Mouse (Mus musculus): Measurements from ENCODE around the gene Dld. TPM values are rescaled to one million over a fixed set of nuclear protein-coding genes. Genes with fewer than 3 reads are reported as not detected.
A peak's percentile ranks its signal among the peaks of the same experiment; 100 is the strongest.

Gene Dld
- polyA plus RNA-seq (2015; fragmentation: Nextera tagmentation; extraction: Ambion mirVana): 74.2 and 76.9 TPM in 2 replicates

- Histone ChIP-seq H3K27me3 (ENCODE audit: control insufficient read depth, insufficient read depth, low read depth, low read length) (no peaks in the 10 kb centered on the region), H3K27ac (ENCODE audit: low read length) (peak within 1 kb of the TSS; percentile 83), H3K36me3 (ENCODE audit: control insufficient read depth, insufficient read depth) (peaks cover 10% of the 10 kb centered on the region; the same call in 1 of the 2 replicates), H3K4me3 (ENCODE audit: low read depth, low read length) (peak within 1 kb of the TSS; percentile 87), H3K4me1 (ENCODE audit: control insufficient read depth, low read depth, low read length) (peaks cover 6% of the 10 kb centered on the region; the same call in 1 of the 2 replicates), H3K9me3 (replicated peaks; ENCODE audit: control insufficient read depth, low read length) (no peaks in the 10 kb centered on the region), H3K9ac (ENCODE audit: low read depth, low read length) (peak within 1 kb of the TSS; percentile 94), H3K4me2 (ENCODE audit: low read depth, low read length) (peak within 1 kb of the TSS; percentile 57)
- 4% methylated on average over 66 of the region's 66 CpGs for WGBS (ENCODE audit: insufficient replicate concordance)
- ATAC-seq (ENCODE audit: low read depth): peak; percentile 98
Observed at GRCm38 (mm10) chr12:31350944-31351928, at the start of gene Dld. Dld (minus strand) TSS chr12:31351453.

GRCm38 (mm10) chr12:31400821-31401220 lies 49.6 kb upstream of the Dld start:
- ATAC-seq (ENCODE audit: low read depth): no peak
- H3K4me1 ChIP-seq (ENCODE audit: control insufficient read depth, low read depth, low read length): no peaks in the 10 kb centered on the region
- no peaks in the 10 kb centered on the region for H3K36me3 ChIP-seq (ENCODE audit: control insufficient read depth, insufficient read depth)
- H3K27me3 ChIP-seq (ENCODE audit: control insufficient read depth, insufficient read depth, low read depth, low read length): no peaks in the 10 kb centered on the region
- H3K9me3 ChIP-seq (replicated peaks; ENCODE audit: control insufficient read depth, low read length): no peaks in the 10 kb centered on the region
- no peak overlapping the region for H3K4me2 ChIP-seq (ENCODE audit: low read depth, low read length)
- no peak overlapping the region for H3K27ac ChIP-seq (ENCODE audit: low read length)
- 56% methylated on average over 1 of the region's 1 CpGs for WGBS (ENCODE audit: insufficient replicate concordance)
- H3K9ac ChIP-seq (ENCODE audit: low read depth, low read length): no peak overlapping the region
- no peak overlapping the region for H3K4me3 ChIP-seq (ENCODE audit: low read depth, low read length)

GRCm38 (mm10) chr12:31397709-31398108 lies 46.5 kb upstream of the Dld start:
- no peaks in the 10 kb centered on the region for H3K36me3 ChIP-seq (ENCODE audit: control insufficient read depth, insufficient read depth)
- H3K9ac ChIP-seq (ENCODE audit: low read depth, low read length): no peak overlapping the region
- no peaks in the 10 kb centered on the region for H3K27me3 ChIP-seq (ENCODE audit: control insufficient read depth, insufficient read depth, low read depth, low read length)
- no peak overlapping the region for H3K4me2 ChIP-seq (ENCODE audit: low read depth, low read length)
- WGBS (ENCODE audit: insufficient replicate concordance): 57% methylated on average over 4 of the region's 4 CpGs
- H3K4me1 ChIP-seq (ENCODE audit: control insufficient read depth, low read depth, low read length): no peaks in the 10 kb centered on the region
- H3K27ac ChIP-seq (ENCODE audit: low read length): no peak overlapping the region
- no peaks in the 10 kb centered on the region for H3K9me3 ChIP-seq (replicated peaks; ENCODE audit: control insufficient read depth, low read length)
- ATAC-seq (ENCODE audit: low read depth): no peak
- no peak overlapping the region for H3K4me3 ChIP-seq (ENCODE audit: low read depth, low read length)

GRCm38 (mm10) chr12:31395895-31396294 lies 44.6 kb upstream of the Dld start:
- no peak overlapping the region for H3K9ac ChIP-seq (ENCODE audit: low read depth, low read length)
- no peaks in the 10 kb centered on the region for H3K27me3 ChIP-seq (ENCODE audit: control insufficient read depth, insufficient read depth, low read depth, low read length)
- no peaks in the 10 kb centered on the region for H3K9me3 ChIP-seq (replicated peaks; ENCODE audit: control insufficient read depth, low read length)
- no peak for ATAC-seq (ENCODE audit: low read depth)
- H3K4me1 ChIP-seq (ENCODE audit: control insufficient read depth, low read depth, low read length): no peaks in the 10 kb centered on the region
- no peaks in the 10 kb centered on the region for H3K36me3 ChIP-seq (ENCODE audit: control insufficient read depth, insufficient read depth)
- H3K27ac ChIP-seq (ENCODE audit: low read length): no peak overlapping the region
- no peak overlapping the region for H3K4me2 ChIP-seq (ENCODE audit: low read depth, low read length)
- H3K4me3 ChIP-seq (ENCODE audit: low read depth, low read length): no peak overlapping the region
- 67% methylated on average over 1 of the region's 1 CpGs for WGBS (ENCODE audit: insufficient replicate concordance)

GRCm38 (mm10) chr12:31391696-31392095 lies 40.4 kb upstream of the Dld start:
- no peaks in the 10 kb centered on the region for H3K9me3 ChIP-seq (replicated peaks; ENCODE audit: control insufficient read depth, low read length)
- H3K4me2 ChIP-seq (ENCODE audit: low read depth, low read length): no peak overlapping the region
- H3K4me3 ChIP-seq (ENCODE audit: low read depth, low read length): no peak overlapping the region
- no peaks in the 10 kb centered on the region for H3K27me3 ChIP-seq (ENCODE audit: control insufficient read depth, insufficient read depth, low read depth, low read length)
- WGBS (ENCODE audit: insufficient replicate concordance): 80% methylated on average over 12 of the region's 12 CpGs
- H3K4me1 ChIP-seq (ENCODE audit: control insufficient read depth, low read depth, low read length): no peaks in the 10 kb centered on the region
- ATAC-seq (ENCODE audit: low read depth): no peak
- H3K27ac ChIP-seq (ENCODE audit: low read length): no peak overlapping the region
- no peaks in the 10 kb centered on the region for H3K36me3 ChIP-seq (ENCODE audit: control insufficient read depth, insufficient read depth)
- no peak overlapping the region for H3K9ac ChIP-seq (ENCODE audit: low read depth, low read length)

GRCm38 (mm10) chr12:31390571-31390970 lies 39.3 kb upstream of the Dld start, which contains the start of gene Slc26a3:
Slc26a3 (plus strand) TSS chr12:31390871.
- no peak within 1 kb of the TSS for H3K9ac ChIP-seq (ENCODE audit: low read depth, low read length)
- H3K36me3 ChIP-seq (ENCODE audit: control insufficient read depth, insufficient read depth): no peaks in the 10 kb centered on the region
- no peak within 1 kb of the TSS for H3K4me2 ChIP-seq (ENCODE audit: low read depth, low read length)
- H3K4me3 ChIP-seq (ENCODE audit: low read depth, low read length): no peak within 1 kb of the TSS
- H3K4me1 ChIP-seq (ENCODE audit: control insufficient read depth, low read depth, low read length): no peaks in the 10 kb centered on the region
- no peaks in the 10 kb centered on the region for H3K9me3 ChIP-seq (replicated peaks; ENCODE audit: control insufficient read depth, low read length)
- H3K27ac ChIP-seq (ENCODE audit: low read length): no peak within 1 kb of the TSS
- 61% methylated on average over 3 of the region's 3 CpGs for WGBS (ENCODE audit: insufficient replicate concordance)
- H3K27me3 ChIP-seq (ENCODE audit: control insufficient read depth, insufficient read depth, low read depth, low read length): no peaks in the 10 kb centered on the region
- ATAC-seq (ENCODE audit: low read depth): no peak

GRCm38 (mm10) chr12:31387303-31387702 lies 36.0 kb upstream of the Dld start:
- no peak for ATAC-seq (ENCODE audit: low read depth)
- Histone ChIP-seq H3K36me3 (ENCODE audit: control insufficient read depth, insufficient read depth) (no peaks in the 10 kb centered on the region), H3K27me3 (ENCODE audit: control insufficient read depth, insufficient read depth, low read depth, low read length) (no peaks in the 10 kb centered on the region), H3K4me2 (ENCODE audit: low read depth, low read length) (no peak overlapping the region), H3K4me1 (ENCODE audit: control insufficient read depth, low read depth, low read length) (no peaks in the 10 kb centered on the region), H3K9me3 (replicated peaks; ENCODE audit: control insufficient read depth, low read length) (no peaks in the 10 kb centered on the region), H3K4me3 (ENCODE audit: low read depth, low read length) (no peak overlapping the region), H3K27ac (ENCODE audit: low read length) (no peak overlapping the region), H3K9ac (ENCODE audit: low read depth, low read length) (no peak overlapping the region)
- WGBS (ENCODE audit: insufficient replicate concordance): 44% methylated on average over 3 of the region's 3 CpGs

- Histone ChIP-seq H3K9me3 (replicated peaks; ENCODE audit: control insufficient read depth, low read length) (no peaks in the 10 kb centered on the region), H3K27me3 (ENCODE audit: control insufficient read depth, insufficient read depth, low read depth, low read length) (no peaks in the 10 kb centered on the region), H3K36me3 (ENCODE audit: control insufficient read depth, insufficient read depth) (no peaks in the 10 kb centered on the region), H3K9ac (ENCODE audit: low read depth, low read length) (no peak overlapping the region), H3K4me2 (ENCODE audit: low read depth, low read length) (no peak overlapping the region), H3K4me1 (ENCODE audit: control insufficient read depth, low read depth, low read length) (no peaks in the 10 kb centered on the region), H3K27ac (ENCODE audit: low read length) (no peak overlapping the region), H3K4me3 (ENCODE audit: low read depth, low read length) (no peak overlapping the region)
- WGBS (ENCODE audit: insufficient replicate concordance): 36% methylated on average over 2 of the region's 2 CpGs
- ATAC-seq (ENCODE audit: low read depth): no peak
Observed at GRCm38 (mm10) chr12:31382451-31382850, 31.2 kb upstream of the Dld start.

GRCm38 (mm10) chr12:31380878-31381277 lies 29.6 kb upstream of the Dld start:
- Histone ChIP-seq H3K9ac (ENCODE audit: low read depth, low read length) (no peak overlapping the region), H3K4me3 (ENCODE audit: low read depth, low read length) (no peak overlapping the region), H3K9me3 (replicated peaks; ENCODE audit: control insufficient read depth, low read length) (no peaks in the 10 kb centered on the region), H3K4me1 (ENCODE audit: control insufficient read depth, low read depth, low read length) (no peaks in the 10 kb centered on the region; the same call in 1 of the 2 replicates), H3K27me3 (ENCODE audit: control insufficient read depth, insufficient read depth, low read depth, low read length) (no peaks in the 10 kb centered on the region), H3K27ac (ENCODE audit: low read length) (no peak overlapping the region), H3K4me2 (ENCODE audit: low read depth, low read length) (no peak overlapping the region), H3K36me3 (ENCODE audit: control insufficient read depth, insufficient read depth) (no peaks in the 10 kb centered on the region)
- ATAC-seq (ENCODE audit: low read depth): no peak
- 15% methylated on average over 2 of the region's 2 CpGs for WGBS (ENCODE audit: insufficient replicate concordance)
